Comparison of ENCODE assay signal across 8 mouse cellular contexts in genomic region chr6:13870289-13870741, GRCm38 (mm10). TPM values are rescaled to one million over a fixed set of nuclear protein-coding genes. Genes with fewer than 3 reads are reported as not detected.
DNase-seq lines count a peak whose midpoint lies in the region; ATAC-seq and TF ChIP-seq lines count a peak whose summit lies in the region.

No protein-coding gene starts in this region.

- 61% methylated on average over 12 of the region's 12 CpGs for WGBS in heart, embryonic 10.5 days
- whole genome bisulfite sequencing in embryonic facial prominence, embryonic 11.5 days = 53% methylated on average over 12 of the region's 12 CpGs
- 23% methylated on average over 12 of the region's 12 CpGs for WGBS in hindbrain, embryonic 16.5 days
- WGBS in lung, postnatal 0 days = 30% methylated on average over 12 of the region's 12 CpGs
- WGBS in stomach, embryonic 16.5 days = 38% methylated on average over 12 of the region's 12 CpGs

- TF ChIP-seq EP300 in lung, postnatal 0 days (IDR thresholded peaks at IDR 0.05) = no peak

- H3K27me3 ChIP-seq in heart, embryonic 10.5 days (ENCODE audit: insufficient read depth, poor library complexity, severe bottlenecking) = no peaks in the 10 kb centered on the region
- H3K27me3 ChIP-seq in G1E (ENCODE audit: insufficient read depth, low read length) = no peaks in the 10 kb centered on the region
- H3K27me3 ChIP-seq in embryonic facial prominence, embryonic 11.5 days (ENCODE audit: control insufficient read depth, insufficient read depth, low read length) = no peaks in the 10 kb centered on the region
- H3K27me3 ChIP-seq in hindbrain, embryonic 16.5 days (replicated peaks; ENCODE audit: control insufficient read depth, insufficient read depth, low read length) = no peaks in the 10 kb centered on the region
- H3K27me3 ChIP-seq in lung, postnatal 0 days (replicated peaks; ENCODE audit: insufficient read depth, low read length) = no peaks in the 10 kb centered on the region
- H3K27me3 ChIP-seq in stomach, embryonic 16.5 days (ENCODE audit: control insufficient read depth, insufficient read depth, low read length) = no peaks in the 10 kb centered on the region

- DNase-seq in heart, embryonic 10.5 days (ENCODE audit: low spot score) = no peak
- DNase-seq in heart, adult 8-10 months (ENCODE audit: low spot score) = no peak
- peak; percentile 3 for DNase-seq in G1E (ENCODE audit: low spot score)
- peak; percentile 35 for DNase-seq in embryonic facial prominence, embryonic 11.5 days (ENCODE audit: low spot score)
- peak; percentile 13 for DNase-seq in lung, postnatal 0 days (ENCODE audit: low spot score)
- DNase-seq in testis, postnatal 10 days (ENCODE audit: low spot score) = no peak

- no peak for ATAC-seq in G1E (ENCODE audit: extremely low read depth, insufficient number of reproducible peaks, low FRiP score, poor library complexity, severe bottlenecking)
- no peak for ATAC-seq in embryonic facial prominence, embryonic 11.5 days (replicated peaks; ENCODE audit: insufficient number of reproducible peaks, low FRiP score, low TSS enrichment, low read depth)
- ATAC-seq in hindbrain, embryonic 16.5 days = 0 out of 2 replicates have a peak, but pooled peaks have one; percentile 10
- no peak for ATAC-seq in lung, postnatal 0 days
- ATAC-seq in stomach, embryonic 16.5 days (ENCODE audit: insufficient read depth, low FRiP score) = no peak

- TF ChIP-seq CTCF in G1E (IDR thresholded peaks at IDR 0.05; ENCODE audit: low read depth, low read length) = no peak
- no peak for TF ChIP-seq CTCF in lung, postnatal 0 days (IDR thresholded peaks at IDR 0.05)

- H3K4me3 ChIP-seq in heart, embryonic 10.5 days = peak overlapping the region; percentile 66
- H3K4me3 ChIP-seq in G1E (ENCODE audit: low read depth, low read length) = peak overlapping the region; percentile 64
- H3K4me3 ChIP-seq in embryonic facial prominence, embryonic 11.5 days (ENCODE audit: low read depth, low read length) = peak overlapping the region; percentile 19
- H3K4me3 ChIP-seq in hindbrain, embryonic 16.5 days (ENCODE audit: low read length) = peak overlapping the region; percentile 41
- peak overlapping the region; percentile 66; the same call in 1 of the 2 replicates for H3K4me3 ChIP-seq in lung, postnatal 0 days (ENCODE audit: low read depth, low read length)
- H3K4me3 ChIP-seq in stomach, embryonic 16.5 days (replicated peaks; ENCODE audit: low read length) = peak overlapping the region; percentile 48

- H3K9me3 ChIP-seq in heart, embryonic 10.5 days = no peaks in the 10 kb centered on the region
- no peaks in the 10 kb centered on the region for H3K9me3 ChIP-seq in G1E (replicated peaks)
- no peaks in the 10 kb centered on the region for H3K9me3 ChIP-seq in embryonic facial prominence, embryonic 11.5 days (replicated peaks; ENCODE audit: control insufficient read depth, low read length)
- no peaks in the 10 kb centered on the region for H3K9me3 ChIP-seq in hindbrain, embryonic 16.5 days (ENCODE audit: control insufficient read depth, low read length)
- H3K9me3 ChIP-seq in lung, postnatal 0 days (ENCODE audit: low read length) = no peaks in the 10 kb centered on the region
- no peaks in the 10 kb centered on the region for H3K9me3 ChIP-seq in stomach, embryonic 16.5 days (replicated peaks; ENCODE audit: control insufficient read depth, low read length)

- peaks cover 12% of the 10 kb centered on the region for H3K36me3 ChIP-seq in heart, embryonic 10.5 days
- H3K36me3 ChIP-seq in G1E (replicated peaks) = peaks cover 18% of the 10 kb centered on the region
- H3K36me3 ChIP-seq in embryonic facial prominence, embryonic 11.5 days (replicated peaks; ENCODE audit: control insufficient read depth, insufficient read depth, low read depth, low read length) = no peaks in the 10 kb centered on the region
- no peaks in the 10 kb centered on the region for H3K36me3 ChIP-seq in hindbrain, embryonic 16.5 days (ENCODE audit: control insufficient read depth, insufficient read depth, low read length)
- H3K36me3 ChIP-seq in lung, postnatal 0 days (ENCODE audit: insufficient read depth, low read length) = no peaks in the 10 kb centered on the region; the same call in 1 of the 2 replicates
- H3K36me3 ChIP-seq in stomach, embryonic 16.5 days (ENCODE audit: control insufficient read depth, insufficient read depth, low read length) = peaks cover 3% of the 10 kb centered on the region; the same call in 1 of the 2 replicates

- peak overlapping the region; percentile 72 for H3K27ac ChIP-seq in heart, embryonic 10.5 days
- H3K27ac ChIP-seq in embryonic facial prominence, embryonic 11.5 days (replicated peaks; ENCODE audit: low read depth, low read length) = no peak overlapping the region
- H3K27ac ChIP-seq in hindbrain, embryonic 16.5 days (ENCODE audit: low read depth, low read length) = no peak overlapping the region
- H3K27ac ChIP-seq in lung, postnatal 0 days (ENCODE audit: low read length) = no peak overlapping the region
- peak overlapping the region; percentile 28; the same call in 1 of the 2 replicates for H3K27ac ChIP-seq in stomach, embryonic 16.5 days (ENCODE audit: low read length)

- peak overlapping the region; percentile 46 for H3K4me2 ChIP-seq in embryonic facial prominence, embryonic 11.5 days (ENCODE audit: low read depth, low read length)
- H3K4me2 ChIP-seq in hindbrain, embryonic 16.5 days (ENCODE audit: low read length) = peak overlapping the region; percentile 60
- H3K4me2 ChIP-seq in lung, postnatal 0 days (replicated peaks; ENCODE audit: low read depth, low read length) = peak overlapping the region; percentile 48
- H3K4me2 ChIP-seq in stomach, embryonic 16.5 days (ENCODE audit: low read depth, low read length) = peak overlapping the region; percentile 63

- H3K9ac ChIP-seq in embryonic facial prominence, embryonic 11.5 days (replicated peaks; ENCODE audit: low read length) = peak overlapping the region; percentile 0; the same call in 1 of the 2 replicates
- H3K9ac ChIP-seq in hindbrain, embryonic 16.5 days (ENCODE audit: low read depth, low read length) = peak overlapping the region; percentile 61
- no peak overlapping the region; the same call in 1 of the 2 replicates for H3K9ac ChIP-seq in lung, postnatal 0 days (replicated peaks; ENCODE audit: low read depth)
- peak overlapping the region; percentile 67 for H3K9ac ChIP-seq in stomach, embryonic 16.5 days (ENCODE audit: low read length)

- peaks cover 5% of the 10 kb centered on the region for H3K4me1 ChIP-seq in heart, embryonic 10.5 days
- peaks cover 11% of the 10 kb centered on the region for H3K4me1 ChIP-seq in G1E (ENCODE audit: insufficient read depth, low read depth, low read length)
- no peaks in the 10 kb centered on the region for H3K4me1 ChIP-seq in embryonic facial prominence, embryonic 11.5 days (ENCODE audit: control insufficient read depth, insufficient read depth, low read length)
- peaks cover 8% of the 10 kb centered on the region for H3K4me1 ChIP-seq in hindbrain, embryonic 16.5 days (ENCODE audit: control insufficient read depth, insufficient read depth, low read depth, low read length)
- peaks cover 6% of the 10 kb centered on the region; the same call in 1 of the 2 replicates for H3K4me1 ChIP-seq in lung, postnatal 0 days (ENCODE audit: insufficient read depth, low read depth, low read length)
- H3K4me1 ChIP-seq in stomach, embryonic 16.5 days (ENCODE audit: control insufficient read depth, insufficient read depth, low read length) = peaks cover 10% of the 10 kb centered on the region

RNA-seq across cellular contexts. Expression of gene 2610001J05Rik, which starts 1.0 kb away (rescaled TPM):
- 109 and 111 TPM in 2 replicates for polyA plus RNA-seq in heart, embryonic 10.5 days (2016; fragmentation: Nextera tagmentation; extraction: Ambion mirVana)
- 10 to 100 TPM; 44.0 to 51.5 (median 47.5) TPM for total RNA-seq in heart, adult 8-10 months (2022)
- 19.0 and 25.8 TPM in 2 replicates for total RNA-seq in G1E (2014; fragmentation: Nextera tagmentation)
- 64.9 and 72.9 TPM in 2 replicates for total RNA-seq in G1E (2017)
- 21.0 and 30.2 TPM in 2 replicates for polyA plus RNA-seq in G1E (2012)
- polyA plus RNA-seq in embryonic facial prominence, embryonic 11.5 days (2014; fragmentation: Nextera tagmentation; extraction: Ambion mirVana) = 82.2 TPM in 2 replicates
- 103 and 107 TPM in 2 replicates for polyA plus RNA-seq in hindbrain, embryonic 16.5 days (2015; fragmentation: Nextera tagmentation; extraction: Ambion mirVana)
- 139 and 157 TPM in 2 replicates for polyA plus RNA-seq in lung, postnatal 0 days (2015; fragmentation: Nextera tagmentation; extraction: Ambion mirVana)
- 143 and 146 TPM in 2 replicates for polyA plus RNA-seq in stomach, embryonic 16.5 days (2015; fragmentation: Nextera tagmentation; extraction: Ambion mirVana)

RNA-seq across cellular contexts. Expression of gene Gpr85, which starts 30.6 kb away (rescaled TPM):
- polyA plus RNA-seq in heart, embryonic 10.5 days (2016; fragmentation: Nextera tagmentation; extraction: Ambion mirVana) = 4.3 and 5.6 TPM in 2 replicates
- total RNA-seq in heart, adult 8-10 months (2022) = under 1 TPM; 0.17 to 0.24 (median 0.20) TPM
- total RNA-seq in G1E (2014; fragmentation: Nextera tagmentation) = not detected in 2 replicates
- total RNA-seq in G1E (2017) = 0.12 and 0.27 TPM in 2 replicates
- polyA plus RNA-seq in G1E (2012) = not detected in 2 replicates
- polyA plus RNA-seq in embryonic facial prominence, embryonic 11.5 days (2014; fragmentation: Nextera tagmentation; extraction: Ambion mirVana) = 11.9 and 14.0 TPM in 2 replicates
- 95.1 and 99.5 TPM in 2 replicates for polyA plus RNA-seq in hindbrain, embryonic 16.5 days (2015; fragmentation: Nextera tagmentation; extraction: Ambion mirVana)
- polyA plus RNA-seq in lung, postnatal 0 days (2015; fragmentation: Nextera tagmentation; extraction: Ambion mirVana) = 1.3 and 1.9 TPM in 2 replicates
- polyA plus RNA-seq in stomach, embryonic 16.5 days (2015; fragmentation: Nextera tagmentation; extraction: Ambion mirVana) = 2.9 and 3.0 TPM in 2 replicates

Comparison
In these comparisons a context has a peak if more than half of its experiments do, and no peak if none do; other contexts are left out.
1. DNase-seq: peak in G1E (single experiment), embryonic facial prominence, embryonic 11.5 days (single experiment) and lung, postnatal 0 days (single experiment); none in heart, embryonic 10.5 days (single experiment), heart, adult 8-10 months (single experiment) and testis, postnatal 10 days (single experiment).
2. H3K27ac ChIP-seq: peak in heart, embryonic 10.5 days (single experiment) and stomach, embryonic 16.5 days (single experiment); none in embryonic facial prominence, embryonic 11.5 days (single experiment), hindbrain, embryonic 16.5 days (single experiment) and lung, postnatal 0 days (single experiment).
3. Peak in every context shown above with its lines, with median percentiles within 50 percentile points of each other: H3K4me3 ChIP-seq and H3K4me2 ChIP-seq.